Mouse (Mus musculus) layer of hippocampus, adult 8-10 months (tissue): ENCODE results near the gene Lhfp. TPM values are rescaled to one million over a fixed set of nuclear protein-coding genes. Genes with fewer than 3 reads are reported as not detected.

Source experiments
- DNase-seq, 2 experiments: peaks; one replicate each; pipeline ENCODE4 v3.0.0; 2022; ENCODE audit warnings: low spot score in 2 of 2
- total RNA-seq, 4 experiments: library from RNA; stranded (reverse); gene quantifications; 2 replicates each; pipeline ENCODE4 v1.2.4; 2022

The Lhfp gene
- total RNA-seq, 4 experiments from 2014 or later: 16.6 to 21.7 (median 19.1) TPM

DNA sequence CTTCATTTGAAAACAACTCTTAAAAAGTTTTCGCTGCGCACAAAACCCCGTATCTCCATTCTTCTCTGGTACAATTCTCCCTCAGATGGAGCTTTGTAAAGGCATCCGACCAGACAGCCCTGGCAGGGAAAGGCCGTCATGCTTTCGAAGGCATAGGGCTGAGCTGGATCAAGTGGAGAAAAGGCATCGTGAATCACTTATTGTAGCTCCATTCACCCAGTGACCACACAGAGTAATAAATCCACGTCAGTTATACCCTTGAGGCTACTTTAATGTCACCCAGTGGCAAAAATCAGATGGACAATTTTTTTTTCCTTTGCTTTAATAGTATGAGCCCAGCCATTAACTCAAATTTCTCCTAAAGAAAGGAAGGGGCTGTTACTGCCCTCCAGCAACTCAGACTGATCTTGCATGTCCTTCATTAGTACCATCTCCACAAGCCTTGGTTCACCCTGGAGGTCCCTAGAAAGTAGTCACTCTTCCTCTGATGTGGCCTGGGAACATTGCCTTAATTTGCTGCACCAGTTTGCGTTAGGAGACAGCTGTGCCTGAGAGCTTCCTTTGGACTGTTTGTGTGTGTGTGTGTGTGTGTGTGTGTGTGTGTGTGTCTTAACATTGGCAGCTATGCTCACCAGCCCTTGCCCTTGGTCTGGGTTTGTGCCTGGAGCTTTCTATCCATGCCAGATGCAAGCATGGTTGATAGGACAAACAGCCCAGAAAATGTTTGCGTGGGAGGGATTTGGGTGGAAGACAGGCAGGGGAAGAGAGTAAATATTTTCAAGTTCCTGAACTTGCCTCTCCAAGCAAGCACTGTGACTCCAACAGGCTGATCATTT is 169.6 kb downstream of the Lhfp start:
- DNase-seq: no peak

DNA sequence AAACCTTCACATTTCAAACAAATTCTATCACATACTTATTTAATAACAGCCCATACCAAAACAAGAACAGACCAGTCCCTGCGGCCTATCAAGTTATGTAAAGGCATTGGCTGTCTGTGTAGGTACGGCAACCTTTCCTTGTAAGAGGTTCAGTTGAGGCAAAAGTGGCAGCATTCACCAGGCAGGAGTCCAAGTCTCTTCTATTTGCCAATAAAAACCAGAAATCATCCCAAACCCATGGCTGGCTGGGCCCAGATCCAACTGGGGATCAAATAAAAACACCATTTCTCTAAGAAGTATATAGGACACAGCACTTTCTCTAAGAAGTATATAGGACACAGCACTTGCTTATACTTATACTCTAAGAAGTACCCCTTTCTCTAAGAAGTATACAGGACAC is 171.3 kb downstream of the Lhfp start:
- no peak for DNase-seq

DNA sequence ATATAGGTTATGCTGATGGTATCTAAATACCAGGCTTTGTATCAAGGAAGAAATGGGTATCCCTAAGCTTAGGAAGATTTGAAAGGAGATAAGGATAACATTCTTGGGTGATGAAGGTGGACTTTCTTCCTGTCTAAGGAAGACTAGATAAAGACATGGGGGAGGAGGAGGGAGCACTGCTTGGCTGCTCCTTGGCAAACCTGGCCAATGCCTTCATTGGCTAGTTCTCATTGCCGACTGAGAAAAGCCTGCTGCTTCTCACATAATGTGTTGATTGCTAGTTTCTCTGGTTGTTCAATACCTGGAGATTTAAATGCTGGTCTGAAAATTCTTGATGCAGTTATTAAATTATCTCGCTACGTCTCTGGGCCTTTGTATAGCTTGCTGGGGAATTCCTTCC is 172.0 kb downstream of the Lhfp start:
- no peak for DNase-seq

DNA sequence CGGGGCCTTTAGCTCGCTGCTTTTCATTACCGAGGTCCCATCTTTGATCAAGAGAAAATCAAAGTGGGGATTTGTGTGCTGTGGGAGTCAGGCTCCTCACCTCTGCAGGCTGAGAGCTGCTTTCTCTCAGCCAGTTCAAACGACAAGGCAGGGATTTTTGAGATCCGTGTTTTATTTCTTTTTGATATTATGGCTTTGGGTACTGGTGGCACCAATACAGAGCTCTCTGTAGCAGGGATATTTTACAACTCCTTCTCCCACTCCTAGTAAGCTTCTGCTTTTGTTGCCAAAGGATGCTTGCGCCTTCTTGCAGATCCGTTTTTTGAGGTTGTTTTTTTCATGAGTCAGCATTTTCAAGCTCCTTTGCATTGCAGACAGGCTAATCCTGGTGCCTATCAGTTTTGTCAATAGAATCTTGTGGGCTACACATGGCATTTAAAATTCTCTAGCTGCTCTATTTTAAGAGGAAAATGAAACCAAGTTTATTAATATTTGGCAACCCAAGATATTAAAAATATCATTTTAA is 172.5 kb downstream of the Lhfp start:
- DNase-seq: no peak

DNA sequence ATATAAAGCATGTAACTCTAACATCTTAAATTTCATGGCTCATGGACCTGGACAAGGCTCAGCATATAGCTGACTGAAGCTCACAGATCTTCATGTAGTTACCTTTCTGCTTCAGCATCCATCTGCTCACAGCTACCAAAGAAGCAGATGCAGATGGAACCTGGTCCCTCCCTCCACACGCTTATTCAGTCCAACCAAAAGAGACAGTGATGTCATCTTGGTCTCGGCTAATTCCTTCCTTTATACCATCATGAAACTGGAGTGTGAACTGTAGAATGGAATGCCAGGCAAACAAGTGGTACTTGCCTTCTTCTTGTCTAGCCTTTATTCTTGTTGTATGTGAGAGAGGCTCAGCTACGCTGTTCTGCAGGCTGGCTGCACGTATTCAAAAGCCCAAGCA is 173.1 kb downstream of the Lhfp start:
- DNase-seq: no peak

DNA sequence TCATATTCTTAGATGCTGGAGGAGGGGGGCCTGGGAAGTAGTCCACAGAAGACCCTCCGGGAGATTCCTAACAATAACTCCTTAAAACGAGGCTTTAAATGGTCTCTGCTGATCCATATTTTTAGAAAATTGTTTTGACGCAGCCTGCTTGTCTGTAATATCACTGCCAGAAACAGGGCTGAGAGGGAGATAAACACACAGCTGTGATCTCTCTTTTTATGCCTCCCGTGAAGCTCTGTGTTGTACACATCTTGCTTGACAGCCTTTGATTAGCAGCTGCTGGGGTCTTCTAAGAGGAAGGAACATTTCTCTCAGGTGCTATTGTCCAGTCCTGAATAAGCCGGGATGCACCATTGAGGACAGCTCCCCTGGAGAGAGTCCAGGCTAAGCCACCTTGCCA is 176.4 kb downstream of the Lhfp start:
- DNase-seq: no peak

DNA sequence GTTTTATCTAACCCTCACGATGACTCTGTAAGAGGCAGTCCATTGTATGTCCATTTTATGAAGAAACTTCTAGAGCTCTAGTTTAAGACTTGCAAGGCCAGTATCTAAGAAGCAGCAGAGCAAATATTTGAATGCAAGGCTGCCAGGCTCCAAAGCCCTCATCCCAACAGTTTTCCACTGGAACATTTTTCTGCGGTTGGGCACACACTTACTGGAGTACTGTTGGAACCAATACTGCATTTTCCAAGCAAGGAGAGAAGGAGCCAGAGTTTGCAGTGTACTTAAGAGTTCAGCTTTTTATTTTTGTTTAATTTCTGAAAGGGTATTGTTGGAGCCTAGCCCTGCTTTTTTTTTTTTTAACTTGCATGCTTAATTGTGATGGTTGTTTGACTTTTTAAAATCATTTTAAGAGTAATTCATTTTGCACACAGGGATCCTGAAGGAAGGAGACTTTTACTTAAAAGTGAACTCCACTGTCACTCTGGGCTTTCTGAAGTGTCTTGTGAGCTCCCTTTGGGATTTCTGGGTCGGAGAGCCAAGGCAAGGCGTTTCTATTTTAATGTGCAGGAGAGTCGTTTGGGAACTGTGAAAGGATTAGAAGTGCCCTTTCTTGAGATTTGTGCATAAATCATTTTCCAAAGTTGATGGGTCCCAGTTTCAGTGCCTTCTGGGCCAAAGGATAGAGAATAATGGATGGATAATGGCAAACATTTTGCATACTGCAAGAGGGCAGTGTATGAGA is 180.4 kb downstream of the Lhfp start:
- no peak for DNase-seq

DNA sequence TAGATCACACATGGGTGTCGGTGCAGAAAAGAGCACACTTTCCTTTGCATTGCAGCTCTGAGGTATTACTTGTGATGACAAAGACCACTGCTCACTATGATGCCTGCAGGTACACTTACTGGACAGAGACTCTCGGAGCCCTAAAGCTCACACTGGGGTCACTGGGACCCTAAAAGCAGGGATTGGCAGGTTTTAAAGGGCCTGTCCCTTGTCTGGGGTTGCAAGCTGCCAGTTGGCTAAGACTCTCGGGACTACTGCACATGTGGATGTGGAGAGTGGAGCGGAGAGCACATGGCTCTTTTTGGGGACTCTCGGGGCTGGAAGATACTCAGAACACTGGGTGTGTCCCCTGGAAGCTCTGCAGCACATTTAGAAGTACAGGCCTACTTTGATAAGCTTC is 182.8 kb downstream of the Lhfp start:
- no peak for DNase-seq

DNA sequence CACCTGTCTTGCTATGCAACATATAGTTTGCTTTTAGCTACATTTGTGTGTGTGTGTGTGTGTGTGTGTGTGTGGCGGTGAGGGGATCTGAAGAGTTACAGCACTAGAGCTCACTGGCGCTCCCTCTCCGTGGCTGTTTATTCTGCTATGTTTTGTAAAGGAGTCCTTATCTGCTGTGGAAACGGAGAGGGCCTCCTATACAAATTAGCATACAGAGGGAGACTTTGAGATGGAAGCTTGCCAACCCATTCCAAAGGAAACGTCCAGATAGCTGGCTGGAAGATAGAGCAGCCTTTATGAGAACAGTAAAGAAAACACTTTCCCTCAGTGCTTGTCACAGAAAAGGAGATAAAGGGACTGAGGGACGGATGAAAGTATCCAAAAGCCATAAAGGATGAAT is 184.4 kb downstream of the Lhfp start:
- DNase-seq: no peak

DNA sequence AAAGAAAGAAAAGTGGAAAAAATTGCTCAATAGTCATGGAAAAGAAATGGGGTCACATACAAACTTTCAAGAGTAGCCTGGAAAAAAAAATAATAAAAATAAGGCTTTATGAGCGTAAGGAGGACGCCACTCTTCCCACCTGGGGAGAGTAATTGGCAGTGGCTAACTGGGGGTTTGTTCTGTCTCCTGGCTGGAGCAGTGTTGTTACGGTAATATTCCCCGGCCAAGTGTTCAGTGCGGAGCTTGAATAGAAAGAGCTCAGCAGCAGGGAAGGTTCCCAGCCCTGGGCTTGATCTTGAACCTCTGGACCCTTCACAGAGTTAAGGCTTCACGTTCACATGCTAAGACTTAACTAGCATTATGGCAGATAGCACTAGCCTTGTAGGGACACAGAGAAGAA is 184.9 kb downstream of the Lhfp start:
- no peak for DNase-seq

DNA sequence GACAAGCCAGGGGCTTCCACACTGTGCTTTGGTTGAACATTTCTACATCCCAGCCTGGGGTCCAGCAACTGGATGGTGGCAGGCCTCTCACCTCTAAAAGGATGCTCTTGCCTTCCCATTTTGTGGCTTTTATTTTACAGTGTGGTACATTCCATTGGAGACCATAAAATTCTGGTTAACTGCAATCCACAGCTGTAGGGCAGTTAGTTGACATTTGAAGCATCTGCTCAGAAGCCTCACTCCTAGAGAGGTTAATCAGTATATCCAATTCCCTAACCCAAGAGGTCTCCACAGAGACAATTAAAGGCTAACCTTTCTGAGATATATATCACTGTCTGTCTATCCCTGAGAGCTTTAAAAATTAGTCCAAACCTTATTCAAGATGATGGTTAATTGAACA is 186.5 kb downstream of the Lhfp start:
- no peak for DNase-seq

DNA sequence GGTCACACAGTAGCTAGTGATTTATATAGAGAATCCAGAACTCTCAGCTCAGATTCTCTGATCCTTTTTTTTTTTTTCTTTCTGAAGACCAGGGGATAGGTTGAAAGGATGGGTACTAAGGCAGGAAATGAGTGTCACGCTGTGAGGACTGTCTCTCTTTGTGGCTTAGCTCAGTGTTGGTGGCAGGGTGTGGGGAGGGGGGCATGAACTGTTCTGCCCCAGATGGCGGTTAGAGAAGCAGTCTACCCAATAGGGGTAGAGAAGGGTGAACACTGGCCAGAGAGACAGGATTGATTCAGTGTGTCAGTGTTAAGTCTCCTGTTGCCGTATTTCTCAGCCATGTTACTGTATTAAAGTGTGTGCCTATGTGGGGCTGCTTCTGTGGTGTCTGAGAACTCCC is 189.2 kb downstream of the Lhfp start:
- DNase-seq: no peak

DNA sequence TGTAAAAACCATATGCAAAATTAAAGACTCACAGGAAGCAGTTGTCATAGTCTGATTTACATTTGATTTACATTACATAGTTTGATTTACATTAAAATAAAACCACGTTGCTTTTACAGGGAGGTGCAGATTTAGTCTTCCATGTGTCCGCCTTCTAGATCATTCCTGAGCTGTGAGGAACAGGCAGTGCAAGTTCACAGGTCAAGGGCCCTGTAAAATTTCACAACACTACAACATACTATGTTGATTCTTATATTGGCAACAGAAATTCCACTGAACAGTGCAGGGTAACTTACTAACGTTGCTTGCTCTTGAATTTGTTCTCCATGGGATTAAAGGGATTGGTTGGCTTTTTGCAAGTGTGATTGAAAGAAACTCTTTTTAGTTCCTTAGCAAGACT is 189.8 kb downstream of the Lhfp start:
- DNase-seq: no peak

DNA sequence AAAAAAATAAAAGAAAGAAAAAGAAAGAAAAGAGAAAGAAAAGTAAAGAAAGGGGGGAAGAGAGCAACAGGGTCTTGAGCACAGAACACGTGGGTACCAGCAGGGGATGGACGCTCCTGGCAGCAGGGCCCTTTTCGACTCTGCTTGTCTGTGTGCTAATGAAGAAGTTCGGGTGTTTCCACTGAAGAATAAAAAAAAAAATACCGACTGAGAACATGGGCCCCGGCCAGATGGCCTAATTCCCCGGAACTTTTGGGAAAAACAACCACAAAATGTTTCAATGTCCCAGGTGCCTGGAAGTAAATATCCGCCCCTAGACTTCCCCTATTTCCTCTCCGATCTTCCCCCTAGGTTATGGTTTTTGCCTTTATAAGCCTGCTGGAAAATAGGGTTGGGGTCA is 191.1 kb downstream of the Lhfp start:
- DNase-seq: peak in 1 of 2 experiments; percentile 10

DNA sequence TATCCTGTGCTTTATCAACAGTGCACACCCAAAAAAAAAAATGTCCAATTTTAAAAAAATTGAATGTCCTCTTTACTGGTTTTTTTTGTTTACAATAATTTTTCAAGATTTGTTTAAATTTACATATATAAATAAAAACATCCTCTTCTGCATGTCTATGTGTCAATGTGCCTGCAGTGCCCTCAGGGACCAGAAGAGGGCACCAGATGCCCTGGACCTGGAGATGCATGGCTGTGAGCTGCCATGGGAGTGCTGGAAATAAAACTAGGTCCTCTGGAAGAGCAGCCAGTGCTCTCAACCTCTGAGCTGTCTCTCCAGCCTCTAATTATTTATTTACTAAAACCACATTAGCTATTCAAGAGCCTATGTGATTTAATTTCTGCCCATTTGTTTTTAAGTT is 193.4 kb downstream of the Lhfp start:
- no peak for DNase-seq

DNA sequence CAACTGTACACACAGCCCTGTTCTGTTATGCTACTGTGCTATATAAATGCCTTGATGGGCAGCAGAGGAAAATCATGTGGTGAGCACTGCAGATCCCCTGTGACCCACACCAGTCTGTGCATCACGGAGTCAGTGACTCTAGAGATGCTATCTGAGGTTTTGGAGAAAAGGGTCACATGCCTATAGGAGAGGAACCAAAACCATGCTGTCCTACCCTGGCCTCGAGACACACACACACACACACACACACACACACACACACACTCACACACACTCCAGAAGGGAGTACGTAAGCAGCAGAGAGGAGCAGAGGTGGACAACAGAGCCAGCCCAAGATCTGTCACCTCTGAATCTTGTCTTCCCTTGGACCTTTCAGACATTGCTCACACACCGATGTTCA is 195.1 kb downstream of the Lhfp start:
- DNase-seq: no peak

DNA sequence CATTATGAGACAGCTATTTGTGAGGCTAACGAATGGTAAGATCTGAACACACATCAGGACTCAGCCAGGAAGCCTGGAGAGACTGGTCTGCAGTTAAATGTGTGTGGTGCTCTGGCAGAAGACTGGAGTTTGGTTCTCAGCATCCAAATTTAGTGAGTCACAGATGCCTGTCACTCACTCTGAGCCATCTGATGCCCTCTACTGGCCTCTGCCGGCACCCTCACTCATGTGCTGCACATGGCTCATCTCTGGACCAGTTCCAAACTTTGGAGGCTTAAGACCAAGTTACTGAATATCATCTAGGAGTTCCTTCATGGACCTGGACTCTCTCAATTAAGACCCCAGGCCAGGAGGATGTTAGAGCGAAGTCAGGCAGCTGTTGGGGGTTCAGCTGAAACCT is 198.8 kb downstream of the Lhfp start:
- no peak for DNase-seq

DNA sequence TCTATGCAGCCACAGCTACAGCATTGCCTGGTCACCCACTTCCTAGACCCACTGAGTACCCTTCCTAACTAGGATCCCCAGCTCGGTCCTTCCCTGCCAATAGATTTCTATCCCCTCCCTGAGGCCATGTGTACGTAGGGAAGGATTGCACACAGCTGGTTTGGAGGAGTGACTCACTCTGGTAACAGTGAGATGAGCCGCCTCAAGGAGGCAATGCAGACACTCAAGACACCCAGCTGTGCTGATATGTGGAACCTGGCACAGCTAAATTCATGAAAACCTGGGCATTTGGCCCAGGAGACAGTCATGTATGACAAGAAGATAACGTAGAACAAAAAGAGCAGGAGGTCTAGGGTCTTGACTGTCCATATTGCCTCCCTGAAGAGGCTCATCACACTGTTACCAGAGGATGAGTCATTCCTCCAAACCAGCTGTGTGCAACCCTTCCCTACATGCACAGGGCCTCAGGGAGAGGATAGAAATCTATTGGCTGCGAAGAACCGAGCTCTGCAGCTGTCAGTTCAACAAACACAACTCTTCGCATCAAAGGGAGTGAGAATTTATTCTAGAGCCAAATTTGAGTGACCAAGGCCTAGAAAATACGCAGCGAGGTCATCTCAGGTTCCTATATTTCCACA is 204.4 kb downstream of the Lhfp start:
- no peak for DNase-seq

DNA sequence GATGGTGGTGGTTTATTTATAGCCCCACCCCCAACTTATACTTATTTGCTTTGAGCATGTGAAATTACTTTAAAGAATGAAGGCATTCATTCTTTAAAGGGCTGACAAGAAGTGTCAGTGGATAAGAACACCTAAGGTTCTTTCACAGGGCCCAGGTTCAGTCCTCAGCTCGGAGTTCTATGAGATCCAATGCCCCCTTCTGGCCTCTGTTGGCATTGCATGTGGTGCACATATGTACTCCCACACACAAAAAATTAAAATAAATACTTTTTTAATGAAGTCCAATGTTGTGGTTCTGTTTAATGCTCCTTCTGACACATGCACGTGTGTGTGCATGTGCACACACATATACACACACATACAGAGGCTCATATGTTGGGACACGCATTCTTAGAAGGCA is 205.8 kb downstream of the Lhfp start:
- DNase-seq: peak in 1 of 2 experiments; percentile 43

DNA sequence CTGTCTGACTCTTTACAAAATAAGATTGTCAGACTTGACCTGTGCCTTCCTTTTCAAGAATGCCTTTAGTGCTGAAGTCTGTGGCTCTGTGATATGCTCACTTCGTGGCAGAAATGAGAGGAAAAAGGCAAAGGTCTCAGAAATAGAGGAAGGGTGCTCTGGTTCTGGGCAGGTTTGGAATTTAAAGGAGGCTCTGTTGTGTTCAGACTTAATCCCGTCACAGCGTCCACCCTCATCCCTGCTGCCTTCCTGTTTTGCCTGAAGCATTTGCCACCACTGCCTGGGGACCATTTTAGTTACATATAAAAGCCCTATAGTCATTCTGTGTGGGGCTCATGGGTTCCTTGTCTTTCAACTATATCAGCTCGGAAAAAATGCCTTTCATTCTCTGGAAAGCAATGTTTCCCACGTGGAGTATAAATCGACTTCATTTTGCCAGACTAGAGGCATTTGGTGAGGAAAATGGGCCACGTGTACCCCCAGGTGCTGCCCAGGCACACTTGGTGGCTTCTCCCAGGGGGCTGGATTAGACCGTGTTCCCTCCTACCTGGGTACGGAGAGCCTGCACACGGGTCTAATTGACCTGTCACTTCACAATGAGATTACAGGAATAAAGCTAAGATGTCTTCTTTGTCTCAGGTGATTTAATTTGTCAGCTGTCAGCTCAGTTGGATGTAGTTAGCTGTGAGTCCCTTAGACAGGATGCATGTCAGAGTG is 207.0 kb downstream of the Lhfp start:
- DNase-seq: no peak

DNA sequence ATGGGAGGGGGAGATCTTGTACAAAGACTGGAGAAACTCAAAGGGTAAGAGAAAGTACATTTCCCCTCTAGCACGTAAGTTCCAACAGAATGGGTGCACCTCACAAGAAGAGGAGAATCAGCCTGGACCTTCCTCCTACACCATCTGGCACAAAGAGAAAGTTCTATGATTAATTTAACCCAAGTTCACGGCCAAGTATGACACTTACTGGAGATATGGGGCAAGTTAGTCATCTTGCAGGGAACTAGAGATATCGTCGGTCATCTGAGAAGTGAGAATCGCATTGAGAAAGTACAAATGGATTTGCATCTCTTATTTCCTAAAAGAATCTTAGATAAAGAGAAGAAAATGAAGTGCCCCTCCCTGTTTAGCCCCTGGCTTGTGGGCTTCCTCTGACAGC is 211.2 kb downstream of the Lhfp start:
- DNase-seq: no peak
